Mouse (Mus musculus) liver, embryonic 16.5 days (tissue): ENCODE results near the gene Zfp184. TPM values are rescaled to one million over a fixed set of nuclear protein-coding genes. Genes with fewer than 3 reads are reported as not detected.
"Not testable (repeated sequence)": the region's sequence is repeated elsewhere in the genome, so short reads cannot be mapped to it uniquely, and the experiment has no call there.

Experiments used
- ATAC-seq: fragments of 200-750 bp; cut with Nextera tagmentation; 2 replicates; pipeline ENCODE4 v1.8.0; 2017; ENCODE audit warnings: low read depth, mild to moderate bottlenecking, moderate number of reproducible peaks, moderate library complexity
- H3K27ac ChIP-seq: fragments of 300-500 bp; sonication (generic); 2 replicates; pipeline ENCODE4 v1.5.1; 2014; ENCODE audit warnings: mild to moderate bottlenecking, low read length
- H3K27me3 ChIP-seq: fragments of 300-500 bp; sonication (generic); 2 replicates; pipeline ENCODE4 v1.6.1; 2014; ENCODE audit warnings: low read depth, low read length, mixed read lengths; ENCODE audit not compliant: control insufficient read depth, insufficient read depth
- H3K36me3 ChIP-seq: fragments of 300-500 bp; sonication (generic); 2 replicates; pipeline ENCODE4 v1.6.1; 2014; ENCODE audit warnings: mild to moderate bottlenecking; ENCODE audit not compliant: control insufficient read depth, insufficient read depth
- H3K4me1 ChIP-seq: fragments of 300-500 bp; sonication (generic); 2 replicates; pipeline ENCODE4 v1.6.1; 2014; ENCODE audit warnings: low read depth, low read length, mixed read lengths; ENCODE audit not compliant: control insufficient read depth
- H3K4me2 ChIP-seq: fragments of 300-500 bp; sonication (generic); 2 replicates; pipeline ENCODE4 v1.6.1; 2014; ENCODE audit warnings: low read depth, low read length, mixed read lengths
- H3K4me3 ChIP-seq: fragments of 300-500 bp; sonication (generic); 2 replicates; pipeline ENCODE4 v1.5.1; 2014; ENCODE audit warnings: low read depth, mild to moderate bottlenecking, low read length
- H3K9ac ChIP-seq: fragments of 300-500 bp; sonication (generic); 2 replicates; pipeline ENCODE4 v1.6.1; 2014; ENCODE audit warnings: low read depth, low read length
- H3K9me3 ChIP-seq: fragments of 300-500 bp; sonication (generic); replicated peaks from 2 replicates; pipeline ENCODE4 v1.6.1; 2016; ENCODE audit warnings: low read length; ENCODE audit not compliant: control insufficient read depth
- WGBS: fragments of 180-500 bp; shearing (Covaris S2); extraction: QIAGEN DNeasy Blood & Tissue Kit; methylation state at CpG from one replicate; pipeline ENCODE4 v1.1.7; 2014; ENCODE audit not compliant: insufficient replicate concordance; 5-methylcytosine and 5-hydroxymethylcytosine counted together
- polyA plus RNA-seq: library from polyadenylated mRNA; unstranded; fragments of >200 nt; fragmentation: Nextera tagmentation; extraction: Ambion mirVana; gene quantifications from 2 replicates; pipeline ENCODE4 v1.2.1, GENCODE M21; 2015

Zfp184 gene
- polyA plus RNA-seq, 1 experiment from 2014 or later = 0.55 TPM

- peak overlapping the region; percentile 50 for H3K4me3 ChIP-seq
- H3K4me1 ChIP-seq, H3K27ac ChIP-seq, H3K27me3 ChIP-seq, H3K36me3 ChIP-seq, H3K9me3 ChIP-seq: not testable (repeated sequence)
- H3K4me2 ChIP-seq = peak overlapping the region; percentile 69
- WGBS = 11% methylated on average over 6 of the region's 6 CpGs
- ATAC-seq = peak; percentile 60
- peak overlapping the region; percentile 15; the same call in 1 of the 2 replicates for H3K9ac ChIP-seq
Observed at GRCm38 (mm10) chr13:21907807-21908155, 37.1 kb upstream of the Zfp184 start.

DNA sequence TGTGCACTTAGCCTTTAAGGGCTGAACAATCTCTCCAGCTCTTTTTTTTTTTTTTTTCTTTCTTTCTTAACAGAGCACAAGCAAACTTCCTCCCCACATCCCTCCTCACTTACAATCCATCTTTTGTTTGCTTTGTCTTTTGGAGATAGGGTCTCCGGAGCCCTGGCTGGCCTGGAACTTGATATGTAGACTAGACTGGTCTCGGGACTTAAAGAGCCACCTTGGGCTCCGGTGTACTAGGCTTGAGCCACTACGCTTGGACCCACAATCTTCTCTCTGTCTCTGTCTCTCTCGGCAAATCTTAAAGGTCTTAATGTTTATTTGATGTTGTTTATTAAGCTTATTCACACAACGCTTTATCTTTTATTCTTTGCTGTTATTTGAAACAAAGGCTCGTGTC, 34.2 kb upstream of the Zfp184 start:
- Histone ChIP-seq H3K9ac (peak overlapping the region; percentile 50), H3K4me2 (peak overlapping the region; percentile 67), H3K4me1 (peaks cover 21% of the 10 kb centered on the region), H3K27me3 (no peaks in the 10 kb centered on the region), H3K27ac (no peak overlapping the region), H3K9me3 (no peaks in the 10 kb centered on the region), H3K36me3 (no peaks in the 10 kb centered on the region), H3K4me3 (peak overlapping the region; percentile 48)
- 6% methylated on average over 7 of the region's 7 CpGs for WGBS
- no peak for ATAC-seq

DNA sequence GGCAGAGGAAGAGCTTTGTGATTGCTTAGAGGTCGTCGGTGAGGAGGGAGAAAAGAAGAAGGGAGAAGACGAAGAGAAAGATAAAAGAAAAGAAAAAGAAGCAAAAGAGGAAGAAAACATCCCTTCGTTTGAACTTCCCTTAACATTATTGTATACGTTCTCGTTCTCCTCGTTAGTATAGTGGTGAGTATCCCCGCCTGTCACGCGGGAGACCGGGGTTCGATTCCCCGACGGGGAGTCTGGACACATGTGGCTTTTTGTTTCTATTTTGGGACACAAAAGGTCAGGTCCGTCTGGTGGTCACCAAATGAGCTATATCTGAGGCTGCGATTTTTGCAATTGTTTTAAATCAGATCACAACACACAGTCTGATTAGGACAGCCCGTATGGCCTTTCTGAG, 33.7 kb upstream of the Zfp184 start:
- Histone ChIP-seq H3K4me1 (peaks cover 21% of the 10 kb centered on the region), H3K36me3 (no peaks in the 10 kb centered on the region), H3K27me3 (peaks cover 3% of the 10 kb centered on the region), H3K4me3 (peak overlapping the region; percentile 48), H3K9ac (peak overlapping the region; percentile 50), H3K4me2 (peak overlapping the region; percentile 67), H3K27ac (no peak overlapping the region), H3K9me3 (no peaks in the 10 kb centered on the region)
- 2% methylated on average over 17 of the region's 17 CpGs for WGBS
- ATAC-seq = 0 out of 2 replicates have a peak, but pooled peaks have one; percentile 36

DNA sequence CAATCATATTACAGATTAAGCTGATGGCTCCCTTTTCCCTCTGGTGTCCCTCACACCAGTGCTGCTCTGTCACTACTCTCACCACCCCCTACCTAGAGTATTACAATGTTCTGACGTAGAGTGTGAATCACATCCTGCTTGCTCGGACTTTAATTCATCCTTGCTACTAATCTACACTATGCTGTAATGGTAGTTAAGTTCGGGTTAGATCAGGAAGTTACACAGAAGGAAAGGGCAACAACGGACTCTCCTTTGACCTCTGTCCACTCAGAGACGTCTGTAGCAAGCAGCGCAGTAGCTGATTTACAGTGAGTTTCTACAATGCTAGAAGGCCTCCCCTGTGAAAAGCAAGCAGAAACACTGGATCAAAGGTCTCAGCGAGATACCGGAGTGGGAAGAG, 31.0 kb upstream of the Zfp184 start:
- 4% methylated on average over 8 of the region's 8 CpGs for WGBS
- H3K4me2 ChIP-seq = peak overlapping the region; percentile 73
- peaks cover 6% of the 10 kb centered on the region for H3K27me3 ChIP-seq
- peaks cover 23% of the 10 kb centered on the region for H3K4me1 ChIP-seq
- H3K9ac ChIP-seq = peak overlapping the region; percentile 44
- H3K4me3 ChIP-seq = peak overlapping the region; percentile 57
- no peaks in the 10 kb centered on the region for H3K36me3 ChIP-seq
- ATAC-seq = no peak; the same call in 1 of the 2 replicates
- H3K27ac ChIP-seq = no peak overlapping the region
- H3K9me3 ChIP-seq = no peaks in the 10 kb centered on the region

DNA sequence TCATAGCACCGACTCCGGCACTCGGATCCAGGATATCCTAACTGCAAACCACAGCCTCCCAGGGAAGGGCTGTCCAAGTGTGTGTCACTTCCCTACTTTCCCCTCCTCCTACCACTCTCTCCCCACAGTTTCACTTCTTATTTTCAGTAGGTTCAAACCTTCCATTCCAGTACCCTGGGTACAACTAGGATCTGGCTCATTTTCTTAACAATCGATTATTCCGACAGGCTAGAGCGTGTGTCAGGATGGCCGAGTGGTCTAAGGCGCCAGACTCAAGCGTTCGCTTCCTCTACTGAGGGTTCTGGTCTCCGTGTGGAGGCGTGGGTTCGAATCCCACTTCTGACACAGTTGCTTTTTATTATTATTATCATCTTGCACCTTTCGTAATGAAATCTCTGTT, 30.3 kb upstream of the Zfp184 start:
- 2% methylated on average over 14 of the region's 14 CpGs for WGBS

DNA sequence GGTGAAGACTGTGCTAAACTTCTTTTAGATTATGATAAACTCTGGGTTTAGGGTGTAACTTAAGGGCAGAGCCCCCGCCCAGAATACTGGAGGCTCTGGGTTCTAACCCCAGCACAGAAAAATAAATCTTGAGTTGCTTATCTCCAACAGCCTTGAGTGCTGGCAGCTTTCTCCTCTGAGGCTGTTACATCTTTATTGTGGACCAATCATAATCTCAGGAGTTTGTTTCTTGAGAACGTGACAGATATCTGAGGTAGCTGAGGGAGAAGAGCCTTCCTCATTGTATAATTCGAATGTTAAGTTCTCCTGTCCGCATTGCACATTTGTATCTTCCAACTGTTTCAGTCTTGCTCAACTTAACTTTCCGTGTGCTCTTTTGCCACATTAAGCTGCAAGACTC, 29.4 kb upstream of the Zfp184 start:
- peaks cover 6% of the 10 kb centered on the region for H3K27me3 ChIP-seq
- no peak overlapping the region for H3K27ac ChIP-seq
- ATAC-seq = no peak
- 31% methylated on average over 5 of the region's 5 CpGs for WGBS
- H3K4me3 ChIP-seq = no peak overlapping the region
- H3K36me3 ChIP-seq = no peaks in the 10 kb centered on the region
- H3K4me1 ChIP-seq = peaks cover 31% of the 10 kb centered on the region
- no peak overlapping the region for H3K9ac ChIP-seq
- H3K9me3 ChIP-seq = no peaks in the 10 kb centered on the region
- no peak overlapping the region for H3K4me2 ChIP-seq

More for the DNA sequence above, 30.3 kb upstream of the Zfp184 start:
- peak; percentile 48 for ATAC-seq
- peak overlapping the region; percentile 44 for H3K9ac ChIP-seq
- H3K9me3 ChIP-seq = no peaks in the 10 kb centered on the region
- peaks cover 27% of the 10 kb centered on the region for H3K4me1 ChIP-seq
- peak overlapping the region; percentile 73 for H3K4me2 ChIP-seq
- peaks cover 6% of the 10 kb centered on the region for H3K27me3 ChIP-seq
- peak overlapping the region; percentile 57 for H3K4me3 ChIP-seq
- no peaks in the 10 kb centered on the region for H3K36me3 ChIP-seq
- no peak overlapping the region; the same call in 1 of the 2 replicates for H3K27ac ChIP-seq

GRCm38 (mm10) chr13:21916056-21916455, 28.8 kb upstream of the Zfp184 start:
- no peak for ATAC-seq
- Histone ChIP-seq H3K27me3 (peaks cover 6% of the 10 kb centered on the region), H3K4me2 (no peak overlapping the region), H3K4me3 (no peak overlapping the region), H3K9me3 (no peaks in the 10 kb centered on the region), H3K27ac (no peak overlapping the region), H3K9ac (no peak overlapping the region), H3K4me1 (peaks cover 28% of the 10 kb centered on the region), H3K36me3 (no peaks in the 10 kb centered on the region)
- 30% methylated on average over 6 of the region's 6 CpGs for WGBS

- Histone ChIP-seq H3K4me1 (peaks cover 28% of the 10 kb centered on the region), H3K36me3 (no peaks in the 10 kb centered on the region), H3K4me2 (peak overlapping the region; percentile 90), H3K9ac (no peak overlapping the region), H3K9me3 (no peaks in the 10 kb centered on the region), H3K27ac (no peak overlapping the region), H3K27me3 (peaks cover 6% of the 10 kb centered on the region), H3K4me3 (peak overlapping the region; percentile 67)
- WGBS = 2% methylated on average over 13 of the region's 13 CpGs
- ATAC-seq = peak; percentile 15; the same call in 1 of the 2 replicates
Observed at GRCm38 (mm10) chr13:21917040-21917439, 27.9 kb upstream of the Zfp184 start.

GRCm38 (mm10) chr13:21917480-21917879, 27.4 kb upstream of the Zfp184 start:
- H3K9me3 ChIP-seq = no peaks in the 10 kb centered on the region
- H3K4me1 ChIP-seq = peaks cover 28% of the 10 kb centered on the region
- no peak overlapping the region for H3K27ac ChIP-seq
- no peaks in the 10 kb centered on the region for H3K36me3 ChIP-seq
- no peak for ATAC-seq
- H3K4me2 ChIP-seq = peak overlapping the region; percentile 90
- H3K4me3 ChIP-seq = peak overlapping the region; percentile 67
- whole genome bisulfite sequencing = 1% methylated on average over 11 of the region's 11 CpGs
- peaks cover 6% of the 10 kb centered on the region for H3K27me3 ChIP-seq
- H3K9ac ChIP-seq = no peak overlapping the region
